Mouse (Mus musculus) cortical plate, adult 2 months (tissue): ENCODE measurements at regions not wholly inside any gene's neighbourhood (a gene's known extent, or its start where the extent isn't known, plus 50 kb on each side); places are given as distances from the start of the nearest gene placed in this dataset.

ENCODE experiments used
- H3K27ac ChIP-seq: fragments of 200-500 bp; 2 replicates; pipeline ENCODE4 v1.5.1; 2012; ENCODE audit warnings: low read length, control low read depth, inconsistent platforms; ENCODE audit not compliant: insufficient read depth
- H3K4me1 ChIP-seq: fragments of 200-500 bp; 2 replicates; pipeline ENCODE4 v1.6.1; 2011; ENCODE audit warnings: low read length; ENCODE audit not compliant: control insufficient read depth, insufficient read depth
- H3K4me3 ChIP-seq: fragments of 200-500 bp; 2 replicates; pipeline ENCODE4 v1.5.1; 2011; ENCODE audit warnings: mild to moderate bottlenecking, low read length, control low read depth; ENCODE audit not compliant: insufficient read depth
- CTCF ChIP-seq: fragments of 200-500 bp; IDR thresholded peaks from 2 replicates; pipeline ENCODE4 v1.5.1; 2011; ENCODE audit warnings: mild to moderate bottlenecking, control low read depth, low read length; ENCODE audit not compliant: insufficient read depth; ENCODE audit errors: extremely low read depth
- POLR2A ChIP-seq: fragments of 200-500 bp; IDR thresholded peaks from 2 replicates; pipeline ENCODE4 v1.6.1; 2011; ENCODE audit warnings: mild to moderate bottlenecking, low read length, control low read depth; ENCODE audit not compliant: insufficient read depth; ENCODE audit errors: extremely low read depth

DNA sequence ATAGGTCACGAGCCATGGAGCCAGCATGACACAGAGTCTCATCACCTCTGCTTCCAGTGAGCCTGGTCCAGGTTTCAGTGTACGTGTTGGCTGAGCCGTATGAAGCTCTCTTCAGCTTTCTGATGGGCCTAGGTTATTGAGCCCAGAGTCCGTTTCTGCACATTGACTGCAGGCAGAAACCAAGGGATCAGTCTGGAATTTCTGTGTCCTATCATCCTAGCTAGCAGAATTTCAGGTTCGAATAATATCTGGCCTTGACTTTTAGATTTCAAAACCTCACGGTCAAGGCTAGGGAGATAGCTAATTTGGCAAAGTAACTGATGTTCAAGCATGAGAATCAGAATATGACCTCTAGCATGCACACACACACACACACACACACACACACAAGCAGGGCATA lies 156.0 kb upstream of the Gm3448 start:
- no peak for TF ChIP-seq POLR2A
- no peak for TF ChIP-seq CTCF
- no peaks in the 10 kb centered on the region for H3K4me1 ChIP-seq

DNA sequence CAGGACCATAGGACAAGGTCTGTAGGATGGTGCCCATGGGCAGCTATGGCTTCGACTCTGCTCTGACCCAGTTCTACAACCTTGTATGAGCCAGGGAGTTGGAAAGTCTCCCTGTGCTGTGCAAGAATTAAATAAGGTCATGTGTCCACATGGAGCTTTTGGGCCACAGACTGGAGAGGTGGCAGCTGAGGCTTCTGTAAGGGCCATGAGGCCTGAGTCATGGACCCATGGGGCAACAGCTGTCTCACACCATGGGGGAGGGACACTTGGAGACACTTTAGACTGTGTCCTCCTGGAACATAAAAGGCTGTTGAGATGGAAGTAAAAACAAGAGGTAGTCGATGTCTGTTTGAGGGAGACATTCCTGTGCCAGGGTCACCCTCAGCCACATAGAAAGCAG lies 154.5 kb upstream of the Gm3448 start:
- Histone ChIP-seq H3K27ac (no peak overlapping the region), H3K4me1 (no peaks in the 10 kb centered on the region), H3K4me3 (no peak overlapping the region)
- no peak for TF ChIP-seq POLR2A
- no peak for TF ChIP-seq CTCF

More for the DNA sequence above, 156.0 kb upstream of the Gm3448 start:
- no peak overlapping the region for H3K4me3 ChIP-seq
- H3K27ac ChIP-seq, result no peak overlapping the region

DNA sequence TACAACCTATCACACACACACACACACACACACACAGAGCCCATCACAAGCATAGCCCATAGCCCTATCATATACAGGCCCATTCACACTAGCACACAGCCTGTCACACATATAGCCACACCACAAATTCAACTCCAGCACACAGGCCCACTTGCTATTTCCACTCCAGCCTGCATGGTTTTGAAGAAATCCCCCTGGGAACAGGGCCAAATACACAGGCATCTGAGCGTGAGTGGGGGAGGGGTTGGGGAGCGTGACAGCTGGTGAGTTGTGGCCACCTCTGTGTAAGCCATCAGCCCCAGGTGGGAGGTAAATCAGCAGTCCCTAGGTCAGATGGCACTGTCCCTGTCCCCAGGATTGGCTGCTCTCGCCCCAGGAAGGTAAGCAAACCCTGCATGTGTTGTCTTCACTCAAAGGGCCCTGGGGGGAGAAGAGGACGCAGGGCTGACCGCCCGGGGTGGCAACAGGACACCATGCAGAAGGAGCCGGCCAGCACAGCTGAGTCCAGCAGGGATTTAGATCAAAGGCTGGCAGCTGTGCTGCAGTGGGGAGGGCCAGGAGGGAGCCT lies 153.6 kb upstream of the Gm3448 start:
- Histone ChIP-seq H3K27ac (no peak overlapping the region), H3K4me3 (no peak overlapping the region), H3K4me1 (no peaks in the 10 kb centered on the region)
- no peak for TF ChIP-seq POLR2A
- TF ChIP-seq CTCF, result no peak

- Histone ChIP-seq H3K4me1 (no peaks in the 10 kb centered on the region), H3K4me3 (no peak overlapping the region), H3K27ac (no peak overlapping the region)
- TF ChIP-seq POLR2A (no peak), CTCF (no peak)
These were observed 152.5 kb upstream of the Gm3448 start for GRCm38 (mm10) chr17:15193831-15194230.

DNA sequence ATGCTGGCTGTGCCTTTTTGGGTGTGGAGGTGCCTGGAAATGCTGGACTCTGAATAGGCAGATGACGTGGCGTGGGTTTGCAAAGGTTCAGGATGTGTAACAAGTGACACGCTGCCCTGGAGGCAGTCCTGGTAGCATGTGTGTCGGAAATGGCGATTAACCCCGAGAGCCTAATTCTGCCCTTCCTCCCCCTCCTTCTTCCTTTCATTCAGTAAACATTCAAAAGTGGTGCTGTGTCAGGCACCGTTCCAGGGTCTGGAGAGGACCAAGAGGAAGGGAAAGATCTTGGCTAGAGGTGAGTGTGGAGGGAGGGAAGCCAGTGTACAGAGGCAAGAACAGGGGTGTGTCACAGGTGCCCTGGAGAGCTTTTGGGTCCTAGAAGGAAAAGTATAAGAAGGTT lies 151.5 kb upstream of the Gm3448 start:
- Histone ChIP-seq H3K27ac (no peak overlapping the region), H3K4me1 (no peaks in the 10 kb centered on the region), H3K4me3 (no peak overlapping the region)
- no peak for TF ChIP-seq POLR2A
- TF ChIP-seq CTCF, result no peak

GRCm38 (mm10) chr17:15185217-15185616 lies 143.9 kb upstream of the Gm3448 start:
- Histone ChIP-seq H3K27ac (no peak overlapping the region), H3K4me3 (no peak overlapping the region), H3K4me1 (no peaks in the 10 kb centered on the region; the same call in 1 of the 2 replicates)
- TF ChIP-seq CTCF (no peak), POLR2A (no peak)

- no peak overlapping the region for H3K4me3 ChIP-seq
- H3K27ac ChIP-seq, result no peak overlapping the region
- no peak for TF ChIP-seq CTCF
- no peak for TF ChIP-seq POLR2A
- peaks cover 3% of the 10 kb centered on the region; the same call in 1 of the 2 replicates for H3K4me1 ChIP-seq
These were observed 142.5 kb upstream of the Gm3448 start for GRCm38 (mm10) chr17:15183800-15184199.

GRCm38 (mm10) chr17:15182105-15182504 lies 140.8 kb upstream of the Gm3448 start:
- no peak overlapping the region for H3K27ac ChIP-seq
- TF ChIP-seq CTCF, result no peak
- TF ChIP-seq POLR2A, result no peak

GRCm38 (mm10) chr17:15180223-15180860 lies 139.0 kb upstream of the Gm3448 start:
- H3K27ac ChIP-seq, result no peak overlapping the region
- TF ChIP-seq CTCF (no peak), POLR2A (no peak)
- H3K4me1 ChIP-seq, result peaks cover 3% of the 10 kb centered on the region; the same call in 1 of the 2 replicates
- H3K4me3 ChIP-seq, result no peak overlapping the region

More at GRCm38 (mm10) chr17:15182105-15182504, 140.8 kb upstream of the Gm3448 start:
- no peak overlapping the region for H3K4me3 ChIP-seq
- peaks cover 3% of the 10 kb centered on the region; the same call in 1 of the 2 replicates for H3K4me1 ChIP-seq

DNA sequence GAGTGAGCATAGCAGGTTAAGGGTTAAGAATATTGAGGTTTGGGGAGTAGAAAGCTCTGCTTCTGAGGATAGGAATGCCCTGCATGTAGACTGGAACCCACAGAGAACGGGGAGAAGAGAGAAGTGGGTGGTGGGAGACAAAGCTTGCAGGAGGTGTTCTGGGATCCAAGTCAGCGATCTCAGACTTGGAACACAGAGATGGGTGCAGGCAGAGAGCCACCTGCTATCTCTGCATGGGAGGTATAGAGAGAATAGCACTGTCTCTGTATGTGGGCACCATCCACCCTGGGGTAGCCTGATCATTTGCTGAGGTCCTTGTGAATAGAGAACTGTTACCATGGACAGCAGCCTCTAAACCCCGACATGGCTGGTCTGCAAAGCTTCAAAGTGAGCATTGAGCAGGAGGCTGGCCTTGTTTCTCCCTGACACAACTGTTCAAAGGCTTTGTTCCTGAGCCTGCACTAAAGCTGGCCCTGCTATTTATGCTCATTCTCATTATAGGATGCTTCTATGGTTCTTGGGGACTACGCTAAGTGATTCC lies 138.1 kb upstream of the Gm3448 start:
- peaks cover 3% of the 10 kb centered on the region; the same call in 1 of the 2 replicates for H3K4me1 ChIP-seq
- no peak overlapping the region for H3K4me3 ChIP-seq
- TF ChIP-seq POLR2A (no peak), CTCF (no peak)
- no peak overlapping the region for H3K27ac ChIP-seq
